Mouse (Mus musculus) liver, embryonic 14.5 days (tissue): Measurements from ENCODE around the gene Fam129a. TPM values are rescaled to one million over a fixed set of nuclear protein-coding genes. Genes with fewer than 3 reads are reported as not detected.

Experiments
- ATAC-seq: fragments of 200-750 bp; cut with Nextera tagmentation; 2 replicates; pipeline ENCODE4 v1.8.0; 2017; ENCODE audit warnings: moderate number of reproducible peaks, mild to moderate bottlenecking, moderate library complexity; ENCODE audit not compliant: insufficient read depth
- DNase-seq, 3 experiments: peaks; one replicate each; pipeline ENCODE4 v3.0.0-alpha.2; 2012 to 2013; ENCODE audit warnings: low read depth in 3 of 3, low spot score in 3 of 3
- H3K27ac ChIP-seq: fragments of 300-500 bp; sonication (generic); 2 replicates; pipeline ENCODE4 v1.5.1; 2014; ENCODE audit warnings: moderate library complexity, mild to moderate bottlenecking, control low read depth, inconsistent platforms
- H3K27me3 ChIP-seq: fragments of 300-500 bp; sonication (generic); 2 replicates; pipeline ENCODE4 v1.6.1; 2014; ENCODE audit warnings: mild to moderate bottlenecking, low read length, moderate library complexity; ENCODE audit not compliant: control insufficient read depth, insufficient read depth
- H3K36me3 ChIP-seq: fragments of 300-500 bp; sonication (generic); replicated peaks from 2 replicates; pipeline ENCODE4 v1.6.1; 2014; ENCODE audit warnings: low read depth; ENCODE audit not compliant: control insufficient read depth, insufficient read depth
- H3K4me1 ChIP-seq, 2 experiments: fragments of 200-500 bp in 1 of 2; fragments of 300-500 bp in 1 of 2; sonication (generic) in 1 of 2; replicated peaks; 2 replicates each; pipeline ENCODE4 v1.6.1; 2012 to 2014; ENCODE audit warnings: antibody characterized with exemption in 1 of 2, inconsistent platforms in 1 of 2, low read length in 1 of 2; ENCODE audit not compliant: control insufficient read depth in 2 of 2, insufficient read depth in 2 of 2
- H3K4me2 ChIP-seq: fragments of 300-500 bp; sonication (generic); 2 replicates; pipeline ENCODE4 v1.6.1; 2014; ENCODE audit warnings: low read depth, mild to moderate bottlenecking, control low read depth, moderate library complexity
- H3K4me3 ChIP-seq, 2 experiments: fragments of 200-500 bp in 1 of 2; fragments of 300-500 bp in 1 of 2; sonication (generic) in 1 of 2; 2 replicates each; pipeline ENCODE4 v1.5.1; 2012 to 2014; ENCODE audit warnings: low read depth in 2 of 2, low read length in 2 of 2, mild to moderate bottlenecking in 2 of 2, control low read depth in 1 of 2, inconsistent platforms in 1 of 2, moderate library complexity in 1 of 2; ENCODE audit not compliant: insufficient read depth in 1 of 2
- H3K9ac ChIP-seq: fragments of 300-500 bp; sonication (generic); replicated peaks from 2 replicates; pipeline ENCODE4 v1.6.1; 2014; ENCODE audit warnings: mild to moderate bottlenecking, control low read depth, moderate library complexity
- H3K9me3 ChIP-seq: fragments of 300-500 bp; sonication (generic); 2 replicates; pipeline ENCODE4 v1.6.1; 2016; ENCODE audit warnings: low read length, mixed read lengths; ENCODE audit not compliant: control insufficient read depth
- CTCF ChIP-seq: IDR thresholded peaks from 2 replicates; pipeline ENCODE4 v1.5.1; 2016; ENCODE audit warnings: antibody characterized with exemption, low read depth, control low read depth
- EP300 ChIP-seq: IDR thresholded peaks from 2 replicates; pipeline ENCODE4 v1.6.1; 2016; ENCODE audit warnings: antibody characterized with exemption, low read depth
- WGBS: fragments of 180-500 bp; shearing (Covaris S2); extraction: QIAGEN DNeasy Blood & Tissue Kit; methylation state at CpG from one replicate; pipeline ENCODE4 v1.1.7; 2014; ENCODE audit not compliant: insufficient replicate concordance; 5-methylcytosine and 5-hydroxymethylcytosine counted together
- polyA plus RNA-seq, 2 experiments: library from polyadenylated mRNA; depleted of rRNA in 1 of 2; stranded (reverse) in 1 of 2; unstranded in 1 of 2; fragments of >200 nt; fragmentation: Nextera tagmentation in 1 of 2; extraction: Ambion mirVana in 1 of 2; gene quantifications; 2 replicates each; pipeline versions ENCODE4 v1.2.1 to v1.2.3; 2012 to 2014

The Fam129a gene
- polyA plus RNA-seq, 2 experiments = 1.5 to 3.4 TPM

GRCm38 (mm10) chr1:151619281-151619711 lies 48.3 kb downstream of the Fam129a start:
- no peaks in the 10 kb centered on the region for H3K36me3 ChIP-seq
- H3K4me2 ChIP-seq = no peak overlapping the region
- H3K4me1 ChIP-seq = peaks cover 10 to 34% of the 10 kb centered on the region in 2 experiments
- no peak overlapping the region for H3K9ac ChIP-seq
- whole genome bisulfite sequencing = 71% methylated on average over 8 of the region's 8 CpGs
- no peak overlapping the region for H3K4me3 ChIP-seq
- no peak for TF ChIP-seq CTCF
- no peak for TF ChIP-seq EP300
- no peaks in the 10 kb centered on the region for H3K9me3 ChIP-seq
- DNase-seq (no peak), ATAC-seq (no peak)
- no peak overlapping the region for H3K27ac ChIP-seq
- no peaks in the 10 kb centered on the region for H3K27me3 ChIP-seq

DNA sequence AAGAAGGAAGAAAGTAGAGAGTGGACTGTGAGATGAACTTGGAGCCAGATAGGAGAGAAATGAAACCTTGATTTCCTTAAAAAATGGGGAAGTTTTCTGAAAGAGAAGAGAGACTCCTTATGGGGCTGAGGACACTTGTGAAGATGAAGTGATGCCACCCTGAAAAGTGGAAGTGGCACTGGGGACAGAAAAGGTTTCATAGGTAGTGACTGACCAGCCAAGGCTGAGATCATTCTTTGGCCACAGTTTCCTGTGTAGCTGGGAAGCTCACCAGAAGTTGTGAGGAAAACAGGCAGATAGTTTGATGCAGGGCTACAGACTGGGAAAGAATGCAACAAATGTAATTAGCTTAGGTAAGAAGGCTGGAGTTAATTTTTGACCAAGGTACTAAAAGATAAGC lies 49.7 kb downstream of the Fam129a start:
- Histone ChIP-seq H3K27ac (no peak overlapping the region), H3K4me2 (no peak overlapping the region), H3K4me3 (no peak overlapping the region), H3K4me1 (peaks cover 13 to 36% of the 10 kb centered on the region in 2 experiments), H3K9me3 (no peaks in the 10 kb centered on the region), H3K9ac (no peak overlapping the region), H3K36me3 (no peaks in the 10 kb centered on the region), H3K27me3 (no peaks in the 10 kb centered on the region)
- DNase-seq (no peak), ATAC-seq (no peak)
- no peak for TF ChIP-seq EP300

DNA sequence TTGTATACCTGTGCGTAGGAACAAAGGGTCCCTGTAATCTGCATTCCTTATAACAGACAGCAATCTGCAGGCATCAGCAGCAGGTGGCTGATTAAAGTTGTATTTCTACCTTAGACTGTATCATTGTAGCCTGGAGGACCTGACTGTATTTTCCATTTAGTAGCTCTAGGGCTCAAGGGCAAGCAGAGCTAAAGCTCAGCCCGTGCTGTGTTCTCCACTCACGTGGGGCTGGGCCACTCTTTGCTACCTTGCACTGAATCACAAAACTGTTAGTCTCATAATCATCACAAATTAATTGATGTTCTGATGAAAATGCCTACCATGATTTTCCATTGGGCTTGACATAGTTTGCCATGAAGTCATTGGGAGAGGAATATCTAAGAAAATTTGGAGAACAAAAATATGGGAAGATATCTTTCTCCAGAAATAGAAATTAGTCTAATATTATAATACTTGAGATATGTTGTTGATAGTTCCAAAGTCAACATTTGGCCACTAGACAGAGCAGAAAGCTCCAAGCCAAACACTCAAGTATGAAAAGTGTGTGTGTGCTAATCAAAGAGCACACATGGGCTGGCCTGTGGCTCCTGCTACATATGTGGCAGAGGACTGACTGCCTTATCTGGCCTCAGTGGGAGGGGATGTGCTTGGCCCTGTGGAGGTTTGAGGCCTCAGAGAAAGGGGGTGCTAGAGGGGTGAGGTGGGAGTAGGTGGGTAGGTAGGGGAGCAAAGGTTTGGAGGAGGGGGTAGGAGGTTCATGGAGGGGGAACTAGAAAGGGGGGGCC lies 53.6 kb downstream of the Fam129a start:
- no peak overlapping the region for H3K27ac ChIP-seq
- H3K4me2 ChIP-seq = no peak overlapping the region
- H3K27me3 ChIP-seq = no peaks in the 10 kb centered on the region
- DNase-seq = no peak
- peaks cover 3 to 22% of the 10 kb centered on the region in 2 experiments; a peak in 2 of 4 replicates for H3K4me1 ChIP-seq
- H3K9me3 ChIP-seq = no peaks in the 10 kb centered on the region
- peak; percentile 70 for ATAC-seq
- 81% methylated on average over 3 of the region's 3 CpGs for WGBS
- H3K4me3 ChIP-seq = no peak overlapping the region
- H3K9ac ChIP-seq = no peak overlapping the region
- no peaks in the 10 kb centered on the region for H3K36me3 ChIP-seq
- TF ChIP-seq CTCF (0 out of 2 replicates have a peak, but pooled peaks have one; percentile 14), EP300 (0 out of 2 replicates have a peak, but pooled peaks have one; percentile 8)

- H3K27ac ChIP-seq = no peak overlapping the region
Measured at GRCm38 (mm10) chr1:151625260-151625659, 54.3 kb downstream of the Fam129a start.

DNA sequence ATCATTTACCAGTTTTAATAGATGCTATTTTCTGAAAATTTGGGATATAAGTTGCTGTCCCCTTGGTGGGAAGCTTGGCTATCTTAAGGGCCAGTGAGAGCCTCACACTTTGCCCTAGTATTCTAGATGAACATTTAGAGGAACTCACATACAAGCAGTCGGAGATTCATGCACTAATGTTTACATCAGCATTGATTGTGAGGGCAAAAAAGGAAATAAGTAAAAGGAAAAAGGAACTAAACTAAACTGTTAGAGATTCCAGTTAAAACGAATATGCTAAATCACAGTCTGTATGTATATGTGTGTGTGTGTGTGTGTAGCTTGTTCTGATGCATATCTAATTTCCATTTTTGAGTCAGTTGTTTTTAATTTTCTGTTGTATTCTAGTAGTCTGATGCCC lies 54.7 kb downstream of the Fam129a start:
- Histone ChIP-seq H3K4me2 (no peak overlapping the region), H3K27me3 (no peaks in the 10 kb centered on the region), H3K4me1 (peaks cover 3 to 14% of the 10 kb centered on the region in 2 experiments; a peak in 2 of 4 replicates), H3K4me3 (no peak overlapping the region), H3K9me3 (no peaks in the 10 kb centered on the region), H3K36me3 (no peaks in the 10 kb centered on the region), H3K27ac (no peak overlapping the region), H3K9ac (no peak overlapping the region)
- ATAC-seq (no peak), DNase-seq (no peak)
- WGBS = 38% methylated on average over 2 of the region's 2 CpGs
- no peak for TF ChIP-seq CTCF
- TF ChIP-seq EP300 = no peak

More at GRCm38 (mm10) chr1:151625260-151625659, 54.3 kb downstream of the Fam129a start:
- Histone ChIP-seq H3K9ac (no peak overlapping the region), H3K4me3 (no peak overlapping the region), H3K4me1 (peaks cover 3 to 16% of the 10 kb centered on the region in 2 experiments; a peak in 2 of 4 replicates), H3K27me3 (no peaks in the 10 kb centered on the region), H3K36me3 (no peaks in the 10 kb centered on the region), H3K9me3 (no peaks in the 10 kb centered on the region), H3K4me2 (no peak overlapping the region)
- no peak for ATAC-seq
- no peak for DNase-seq
- no peak for TF ChIP-seq EP300
- TF ChIP-seq CTCF = no peak
- WGBS = 77% methylated on average over 4 of the region's 4 CpGs
